ENCODE assay signal across 22 mouse cellular contexts in the genomic region with DNA sequence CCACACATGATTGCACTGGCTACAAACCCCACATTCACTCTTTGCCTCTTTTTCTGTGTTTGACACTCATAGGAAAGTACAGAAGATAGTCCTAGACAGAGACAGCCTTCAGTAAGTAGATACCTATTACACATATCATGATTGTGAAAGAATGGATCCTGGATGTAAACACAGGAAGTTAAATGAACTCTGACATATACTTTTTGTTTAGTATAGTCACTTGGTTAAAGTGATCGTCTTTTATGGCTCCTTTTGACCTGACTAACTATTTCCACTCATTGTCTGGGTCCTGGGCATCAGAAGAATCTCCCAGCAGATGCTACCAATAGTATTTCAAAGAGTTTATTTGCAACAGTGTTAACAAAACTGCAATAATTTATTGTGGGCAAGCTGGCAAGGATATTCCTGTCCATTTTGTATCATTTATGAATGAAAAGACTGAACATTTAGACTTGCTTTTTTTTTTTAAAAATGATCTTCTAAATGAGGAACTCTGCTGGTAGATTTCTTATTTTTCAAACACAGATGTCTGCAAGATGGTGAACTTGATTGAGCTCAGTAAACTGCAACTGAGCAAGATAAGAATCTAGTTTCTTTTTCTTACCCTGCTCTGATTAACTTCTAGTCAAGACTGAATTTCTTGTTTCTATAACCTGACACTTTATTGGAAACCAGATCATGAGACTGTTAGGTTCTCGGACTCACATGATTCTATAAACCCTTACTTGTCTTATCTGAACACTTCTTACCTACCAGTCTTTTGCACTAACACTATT. TPM values are rescaled to one million over a fixed set of nuclear protein-coding genes. Genes with fewer than 3 reads are reported as not detected.
DNase-seq lines count a peak whose midpoint lies in the region; ATAC-seq and TF ChIP-seq lines count a peak whose summit lies in the region.
"Had no signal": no experiment of that assay in that cellular context is flagged by ENCODE, and none has a peak within 500 bp of the region (broad histone marks: within the 10 kb centered on the region; RNA-seq: fewer than 3 reads in every experiment).

No protein-coding gene starts in this region.

- H3K4me1 ChIP-seq in G1E (ENCODE audit: insufficient read depth, low read depth, low read length): peaks cover 20% of the 10 kb centered on the region
- H3K4me1 ChIP-seq in kidney, embryonic 15.5 days: no peaks in the 10 kb centered on the region
- H3K4me1 ChIP-seq in intestine, embryonic 15.5 days (replicated peaks): no peaks in the 10 kb centered on the region
- H3K4me1 ChIP-seq: embryonic facial prominence, embryonic 12.5 days; forebrain, embryonic 15.5 days; heart, embryonic 13.5 days; hindbrain, embryonic 12.5 days had no signal

- H3K9ac ChIP-seq in kidney, embryonic 15.5 days: no peak overlapping the region
- H3K9ac ChIP-seq in intestine, embryonic 15.5 days: no peak overlapping the region
- H3K9ac ChIP-seq: embryonic facial prominence, embryonic 12.5 days; forebrain, embryonic 15.5 days; heart, embryonic 13.5 days; hindbrain, embryonic 12.5 days had no signal

- no peak overlapping the region for H3K4me2 ChIP-seq in kidney, embryonic 15.5 days
- no peak overlapping the region for H3K4me2 ChIP-seq in intestine, embryonic 15.5 days (replicated peaks)
- H3K4me2 ChIP-seq: embryonic facial prominence, embryonic 12.5 days; forebrain, embryonic 15.5 days; heart, embryonic 13.5 days; hindbrain, embryonic 12.5 days had no signal

- no peaks in the 10 kb centered on the region for H3K36me3 ChIP-seq in G1E (replicated peaks)
- no peaks in the 10 kb centered on the region for H3K36me3 ChIP-seq in kidney, embryonic 15.5 days
- no peaks in the 10 kb centered on the region for H3K36me3 ChIP-seq in intestine, embryonic 15.5 days
- H3K36me3 ChIP-seq: embryonic facial prominence, embryonic 12.5 days; forebrain, embryonic 15.5 days; heart, embryonic 13.5 days; hindbrain, embryonic 12.5 days had no signal

- no peak overlapping the region for H3K27ac ChIP-seq in kidney, embryonic 15.5 days
- H3K27ac ChIP-seq in intestine, embryonic 15.5 days: no peak overlapping the region
- H3K27ac ChIP-seq: embryonic facial prominence, embryonic 12.5 days; forebrain, embryonic 15.5 days; heart, embryonic 13.5 days; hindbrain, embryonic 12.5 days had no signal

- peak; percentile 57 for DNase-seq in 416B (ENCODE audit: low read depth)
- DNase-seq in G1E (ENCODE audit: low spot score): no peak
- DNase-seq in urinary bladder, postnatal 4 days (ENCODE audit: low spot score in 2 of 2): no peak
- DNase-seq: adrenal gland, adult 2 months; adrenal gland, postnatal 36 days; cerebellum, adult 2 months; cerebellum, postnatal 14 days; gastrocnemius, postnatal 14 days; heart, postnatal 36 days had no signal

- no peaks in the 10 kb centered on the region for H3K27me3 ChIP-seq in G1E (ENCODE audit: insufficient read depth, low read length)
- H3K27me3 ChIP-seq in kidney, embryonic 15.5 days: no peaks in the 10 kb centered on the region
- H3K27me3 ChIP-seq in intestine, embryonic 15.5 days (replicated peaks): no peaks in the 10 kb centered on the region
- H3K27me3 ChIP-seq: embryonic facial prominence, embryonic 12.5 days; forebrain, embryonic 15.5 days; heart, embryonic 13.5 days; hindbrain, embryonic 12.5 days; Patski had no signal

- WGBS in kidney, embryonic 15.5 days: 60% methylated on average over 2 of the region's 2 CpGs
- WGBS in intestine, embryonic 15.5 days: 54% methylated on average over 2 of the region's 2 CpGs

- no peaks in the 10 kb centered on the region for H3K9me3 ChIP-seq in G1E (replicated peaks)
- H3K9me3 ChIP-seq in kidney, embryonic 15.5 days (replicated peaks): no peaks in the 10 kb centered on the region
- no peaks in the 10 kb centered on the region for H3K9me3 ChIP-seq in intestine, embryonic 15.5 days
- H3K9me3 ChIP-seq: embryonic facial prominence, embryonic 12.5 days; forebrain, embryonic 15.5 days; heart, embryonic 13.5 days; hindbrain, embryonic 12.5 days had no signal

- TF ChIP-seq CTCF in G1E (IDR thresholded peaks at IDR 0.05; ENCODE audit: low read depth, low read length): no peak

- H3K4me3 ChIP-seq in G1E (ENCODE audit: low read depth, low read length): no peak overlapping the region
- no peak overlapping the region for H3K4me3 ChIP-seq in kidney, embryonic 15.5 days (replicated peaks)
- H3K4me3 ChIP-seq in intestine, embryonic 15.5 days (replicated peaks): no peak overlapping the region
- H3K4me3 ChIP-seq: embryonic facial prominence, embryonic 12.5 days; forebrain, embryonic 15.5 days; heart, embryonic 13.5 days; hindbrain, embryonic 12.5 days had no signal

- ATAC-seq in G1E (ENCODE audit: extremely low read depth, insufficient number of reproducible peaks, low FRiP score, poor library complexity, severe bottlenecking): peak; percentile 78
- peak; percentile 44; the same call in 1 of the 2 replicates for ATAC-seq in granulocyte monocyte progenitor cell, adult 5-6 weeks (replicated peaks; ENCODE audit: poor library complexity, severe bottlenecking)
- ATAC-seq in megakaryocyte, adult 5-6 weeks (ENCODE audit: poor library complexity, severe bottlenecking): peak; percentile 45; the same call in 1 of the 2 replicates
- no peak for ATAC-seq in kidney, embryonic 15.5 days (replicated peaks; ENCODE audit: low FRiP score)
- ATAC-seq in intestine, embryonic 15.5 days: no peak
- ATAC-seq: forebrain, embryonic 15.5 days; hindbrain, embryonic 16.5 days; intestine, embryonic 16.5 days; Patski had no signal

RNA-seq across cellular contexts. Expression of gene Rgs1, which starts 7.7 kb away (rescaled TPM):
- total RNA-seq in G1E (2014; fragmentation: Nextera tagmentation) (101 and 121 TPM in 2 replicates), G1E (2017) (238 and 262 TPM in 2 replicates)
- polyA plus RNA-seq in G1E (2012): 0.99 and 1.6 TPM in 2 replicates
- total RNA-seq in granulocyte monocyte progenitor cell, adult 5-6 weeks (2014; fragmentation: Nextera tagmentation): 3.8 and 4.0 TPM in 2 replicates
- total RNA-seq in granulocyte monocyte progenitor cell, adult 5-6 weeks (2017): 65.3 and 73.3 TPM in 2 replicates
- total RNA-seq in megakaryocyte, adult 5-6 weeks (2015): 18.4 and 22.9 TPM in 2 replicates
- total RNA-seq in megakaryocyte, adult 5-6 weeks (2017): 53.3 and 60.5 TPM in 2 replicates
- 0.35 TPM in 1 of 2 replicates, not detected in the other for polyA plus RNA-seq in kidney, embryonic 15.5 days (2015; fragmentation: Nextera tagmentation; extraction: Ambion mirVana)
- 0.44 and 0.90 TPM in 2 replicates for polyA plus RNA-seq in intestine, embryonic 15.5 days (2015; fragmentation: Nextera tagmentation; extraction: Ambion mirVana)
- total RNA-seq: gastrocnemius, postnatal 14 days; heart, postnatal 36 days had no signal
- polyA plus RNA-seq: adrenal gland, adult 2 months; C2C12; cerebellum, adult 2 months; forebrain, embryonic 11.5 days; forebrain, embryonic 15.5 days; heart, embryonic 13.5 days; Patski had no signal

Comparison
In these comparisons a context has a peak if more than half of its experiments do, and no peak if none do; other contexts are left out.
1. ATAC-seq: peak in G1E (single experiment), granulocyte monocyte progenitor cell, adult 5-6 weeks (single experiment) and megakaryocyte, adult 5-6 weeks (single experiment); none in kidney, embryonic 15.5 days (single experiment) and intestine, embryonic 15.5 days (single experiment).